Mouse (Mus musculus) spleen, adult 2 months (tissue): ENCODE results near the gene Rora. TPM values are rescaled to one million over a fixed set of nuclear protein-coding genes. Genes with fewer than 3 reads are reported as not detected.

Source experiments
- DNase-seq, 2 experiments: peaks; one replicate each; pipeline versions ENCODE4 v3.0.0 to v3.0.0-alpha.2; 2012 to 2021; ENCODE audit warnings: low spot score in 2 of 2, low read depth in 1 of 2
- H3K27ac ChIP-seq: fragments of 200-500 bp; 2 replicates; pipeline ENCODE4 v1.5.1; 2012; ENCODE audit warnings: low read length, inconsistent platforms; ENCODE audit not compliant: insufficient read depth
- H3K27me3 ChIP-seq: fragments of 200-500 bp; 2 replicates; pipeline ENCODE4 v1.6.1; 2012; ENCODE audit warnings: mild to moderate bottlenecking, moderate library complexity, low read length, inconsistent platforms; ENCODE audit not compliant: control insufficient read depth, insufficient read depth
- H3K36me3 ChIP-seq: fragments of 200-500 bp; 2 replicates; pipeline ENCODE4 v1.6.1; 2012; ENCODE audit warnings: mild to moderate bottlenecking, low read length, inconsistent platforms; ENCODE audit not compliant: control insufficient read depth, insufficient read depth
- H3K4me1 ChIP-seq: fragments of 200-500 bp; 2 replicates; pipeline ENCODE4 v1.6.1; 2011; ENCODE audit warnings: inconsistent platforms; ENCODE audit not compliant: control insufficient read depth, insufficient read depth, insufficient read length
- H3K4me3 ChIP-seq: fragments of 200-500 bp; 2 replicates; pipeline ENCODE4 v1.5.1; 2011; ENCODE audit warnings: mild to moderate bottlenecking, inconsistent platforms; ENCODE audit not compliant: insufficient read depth, insufficient read length; ENCODE audit errors: extremely low read depth
- CTCF ChIP-seq: fragments of 200-500 bp; IDR thresholded peaks from 2 replicates; pipeline ENCODE4 v1.5.1; 2011; ENCODE audit warnings: mild to moderate bottlenecking, inconsistent platforms; ENCODE audit not compliant: insufficient read depth, insufficient read length, insufficient replicate concordance; ENCODE audit errors: extremely low read depth
- POLR2A ChIP-seq: fragments of 200-500 bp; IDR thresholded peaks from 2 replicates; pipeline ENCODE4 v1.6.1; 2011; ENCODE audit warnings: low read depth, low read length, inconsistent platforms
- WGBS: fragments of 180-500 bp; shearing (Covaris S2); methylation state at CpG from one replicate; pipeline ENCODE4 v1.1.7; 2018; 5-methylcytosine and 5-hydroxymethylcytosine counted together
- polyA plus RNA-seq: library from polyadenylated mRNA; depleted of rRNA; stranded (reverse); fragments of >200 nt; gene quantifications from 2 replicates; pipeline ENCODE4 v1.2.3, GENCODE M21; 2012

Gene Rora
- polyA plus RNA-seq, 1 experiment = 1.7 TPM

GRCm38 (mm10) chr9:68815877-68816276 is 162.3 kb downstream of the Rora start:
- H3K4me3 ChIP-seq = no peak overlapping the region
- H3K4me1 ChIP-seq = no peaks in the 10 kb centered on the region
- DNase-seq = no peak
- 86% methylated on average over 9 of the region's 9 CpGs for WGBS
- no peaks in the 10 kb centered on the region for H3K27me3 ChIP-seq
- no peak overlapping the region for H3K27ac ChIP-seq
- TF ChIP-seq CTCF (no peak), POLR2A (no peak)
- no peaks in the 10 kb centered on the region for H3K36me3 ChIP-seq

GRCm38 (mm10) chr9:68820036-68820435 is 166.4 kb downstream of the Rora start:
- no peak overlapping the region for H3K4me3 ChIP-seq
- TF ChIP-seq CTCF = no peak
- no peak for TF ChIP-seq POLR2A
- no peaks in the 10 kb centered on the region for H3K36me3 ChIP-seq
- H3K27ac ChIP-seq = no peak overlapping the region
- no peaks in the 10 kb centered on the region for H3K27me3 ChIP-seq
- H3K4me1 ChIP-seq = no peaks in the 10 kb centered on the region
- DNase-seq = no peak
- 79% methylated on average over 4 of the region's 4 CpGs for WGBS

- no peaks in the 10 kb centered on the region for H3K36me3 ChIP-seq
- DNase-seq = no peak
- no peak overlapping the region for H3K4me3 ChIP-seq
- TF ChIP-seq POLR2A (no peak), CTCF (no peak)
- no peaks in the 10 kb centered on the region for H3K27me3 ChIP-seq
- no peaks in the 10 kb centered on the region for H3K4me1 ChIP-seq
- H3K27ac ChIP-seq = no peak overlapping the region
Measured at GRCm38 (mm10) chr9:68820478-68820877, 166.9 kb downstream of the Rora start.

- TF ChIP-seq CTCF (no peak), POLR2A (no peak)
Measured at GRCm38 (mm10) chr9:68821388-68821787, 167.8 kb downstream of the Rora start.

GRCm38 (mm10) chr9:68823292-68823691 is 169.7 kb downstream of the Rora start:
- 93% methylated on average over 5 of the region's 5 CpGs for WGBS
- no peak overlapping the region for H3K4me3 ChIP-seq
- TF ChIP-seq POLR2A (no peak), CTCF (no peak)
- H3K36me3 ChIP-seq = no peaks in the 10 kb centered on the region
- H3K4me1 ChIP-seq = no peaks in the 10 kb centered on the region
- H3K27ac ChIP-seq = no peak overlapping the region
- DNase-seq = no peak
- no peaks in the 10 kb centered on the region for H3K27me3 ChIP-seq

More at GRCm38 (mm10) chr9:68821388-68821787, 167.8 kb downstream of the Rora start:
- no peaks in the 10 kb centered on the region for H3K4me1 ChIP-seq
- no peak overlapping the region for H3K27ac ChIP-seq
- no peaks in the 10 kb centered on the region for H3K27me3 ChIP-seq
- DNase-seq = no peak
- whole genome bisulfite sequencing = 100% methylated on average over 1 of the region's 1 CpGs
- no peaks in the 10 kb centered on the region for H3K36me3 ChIP-seq
- no peak overlapping the region for H3K4me3 ChIP-seq

- DNase-seq = no peak
- 41% methylated on average over 4 of the region's 4 CpGs for WGBS
- Histone ChIP-seq H3K27ac (no peak overlapping the region), H3K27me3 (no peaks in the 10 kb centered on the region), H3K36me3 (no peaks in the 10 kb centered on the region), H3K4me1 (no peaks in the 10 kb centered on the region), H3K4me3 (no peak overlapping the region)
- no peak for TF ChIP-seq CTCF
- no peak for TF ChIP-seq POLR2A
Measured at GRCm38 (mm10) chr9:68825107-68825506, 171.5 kb downstream of the Rora start.

GRCm38 (mm10) chr9:68825841-68826240 is 172.3 kb downstream of the Rora start:
- Histone ChIP-seq H3K27ac (no peak overlapping the region), H3K4me1 (no peaks in the 10 kb centered on the region), H3K4me3 (no peak overlapping the region), H3K36me3 (no peaks in the 10 kb centered on the region), H3K27me3 (no peaks in the 10 kb centered on the region)
- DNase-seq = no peak
- 80% methylated on average over 3 of the region's 3 CpGs for WGBS
- TF ChIP-seq CTCF (no peak), POLR2A (no peak)
